Mouse (Mus musculus): ENCODE results near the gene Olfr763.
"Not testable (repeated sequence)": the region's sequence is repeated elsewhere in the genome, so short reads cannot be mapped to it uniquely, and the experiment has no call there.

Gene Olfr763

GRCm38 (mm10) chr10:129010288-129010841, at the start of gene Olfr763:
Olfr763 (plus strand) TSS chr10:129010791.
- no peak for DNase-seq

DNA sequence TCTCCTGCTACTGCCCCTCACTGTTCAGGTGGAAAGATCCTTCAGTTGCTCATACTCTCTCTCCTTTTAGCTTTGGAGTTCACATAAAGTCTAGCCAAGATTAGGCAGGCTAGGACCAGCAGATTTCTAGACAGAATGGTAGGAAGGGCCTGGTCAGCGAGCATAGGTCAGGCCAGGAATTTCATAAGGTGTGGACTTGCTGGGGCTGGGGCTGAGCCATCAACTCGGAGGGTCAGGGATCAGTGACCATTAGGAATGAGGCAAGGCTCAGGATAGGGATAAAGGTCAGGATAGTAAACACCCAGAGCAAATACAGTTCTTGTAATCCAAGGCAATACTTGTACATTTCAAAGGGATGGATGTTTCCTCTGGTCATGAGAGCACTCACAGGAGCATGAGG, 45.6 kb upstream of the Olfr763 start:
- DNase-seq = peak; percentile 57

DNA sequence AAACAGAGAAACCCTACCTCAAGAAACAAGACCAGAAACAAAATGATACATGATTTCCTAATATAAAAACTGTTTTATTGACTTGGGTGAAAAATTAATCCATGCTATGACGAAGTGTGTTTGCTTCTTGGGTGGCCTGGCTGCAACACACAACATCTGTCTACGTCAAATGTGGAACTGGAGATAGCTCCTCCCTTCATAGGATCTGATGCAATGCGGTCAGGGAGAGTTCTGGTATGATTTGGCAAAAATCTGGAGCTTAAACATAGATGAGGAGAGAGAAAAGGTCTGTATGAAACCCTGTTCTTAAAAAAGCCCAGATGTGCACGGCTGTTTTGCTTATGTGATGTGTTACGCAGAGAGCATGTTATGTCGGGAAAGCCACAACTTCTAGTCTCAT, 44.7 kb upstream of the Olfr763 start:
- no peak for DNase-seq

GRCm38 (mm10) chr10:128968341-128968749, 42.2 kb upstream of the Olfr763 start:
- DNase-seq = no peak

DNA sequence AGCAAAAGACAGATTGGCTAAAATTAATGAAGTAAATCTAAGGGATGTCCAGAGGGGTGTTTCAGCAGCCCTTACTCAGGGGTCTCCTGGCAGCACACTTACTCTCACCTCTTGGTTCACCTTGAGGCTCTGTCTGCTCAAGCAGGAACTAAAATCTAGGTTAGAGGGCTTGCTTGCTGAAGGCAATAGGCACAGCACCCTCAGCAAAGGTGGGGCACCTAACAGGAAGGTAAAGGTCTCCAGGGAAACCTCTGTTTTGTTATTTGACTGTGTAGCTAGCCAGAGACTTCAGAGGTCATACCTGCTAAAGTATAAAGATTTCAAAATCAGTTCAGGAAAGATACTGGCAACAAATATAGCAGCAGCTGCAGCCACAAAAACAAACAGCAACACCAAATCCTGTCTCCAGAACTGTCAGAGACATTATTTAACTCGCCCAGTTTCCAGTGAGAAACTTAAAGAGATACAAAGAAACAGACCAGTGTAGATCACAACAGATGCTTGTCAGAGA, 39.8 kb upstream of the Olfr763 start:
- DNase-seq = no peak

DNA sequence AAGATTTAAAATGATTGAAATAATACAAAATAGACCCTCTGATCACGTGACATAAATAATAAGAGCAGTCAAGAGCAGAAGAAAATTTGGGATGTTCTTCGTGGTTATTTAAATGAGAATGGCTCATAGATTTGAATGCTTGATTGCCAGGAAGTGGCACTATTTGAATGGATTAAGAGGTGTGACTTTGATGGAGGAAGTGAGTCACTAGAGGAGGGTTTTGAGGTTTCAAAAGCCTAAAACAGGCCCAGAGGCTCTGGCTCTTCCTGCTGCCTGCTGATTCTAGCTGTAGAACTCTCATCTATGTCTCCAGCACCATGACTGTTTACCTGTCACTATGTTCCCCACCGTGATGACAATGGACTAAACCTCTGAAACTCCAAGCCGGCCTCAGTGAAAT, 37.8 kb upstream of the Olfr763 start:
- DNase-seq = no peak

- DNase-seq = no peak
Measured at GRCm38 (mm10) chr10:128976395-128976794, 34.2 kb upstream of the Olfr763 start.

GRCm38 (mm10) chr10:128977522-128978114, 33.0 kb upstream of the Olfr763 start:
- peak; percentile 68 for DNase-seq

GRCm38 (mm10) chr10:128980644-128981365, 29.8 kb upstream of the Olfr763 start:
- no peak for DNase-seq

GRCm38 (mm10) chr10:128989131-128989530, 21.5 kb upstream of the Olfr763 start, which contains the start of gene Olfr9:
Olfr9 (plus strand) TSS chr10:128989431.
- not testable (repeated sequence) for DNase-seq

GRCm38 (mm10) chr10:128990129-128990850, 20.3 kb upstream of the Olfr763 start:
- DNase-seq = not testable (repeated sequence)

DNA sequence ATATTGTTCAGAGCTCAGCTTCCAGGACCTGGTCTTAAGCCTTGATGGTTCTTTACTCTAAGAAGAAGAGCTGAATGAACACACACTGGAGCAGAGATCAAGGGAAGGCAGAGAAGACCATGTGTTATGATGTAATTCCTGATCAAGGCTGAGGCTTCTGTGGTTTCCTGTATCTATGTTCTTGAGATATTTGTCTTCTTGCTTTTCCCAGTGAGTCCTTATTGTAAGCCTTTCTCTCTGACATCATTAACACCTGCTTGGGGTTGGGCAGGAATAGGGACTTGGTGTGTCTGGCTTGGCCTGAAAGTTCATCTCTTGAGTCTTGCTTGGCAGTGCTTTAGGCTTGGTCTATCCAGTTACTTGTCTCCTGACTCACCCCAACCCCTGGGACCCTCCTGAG, 19.6 kb upstream of the Olfr763 start:
- no peak for DNase-seq

- no peak for DNase-seq
Measured at GRCm38 (mm10) chr10:128995796-128996195, 14.8 kb upstream of the Olfr763 start.

DNA sequence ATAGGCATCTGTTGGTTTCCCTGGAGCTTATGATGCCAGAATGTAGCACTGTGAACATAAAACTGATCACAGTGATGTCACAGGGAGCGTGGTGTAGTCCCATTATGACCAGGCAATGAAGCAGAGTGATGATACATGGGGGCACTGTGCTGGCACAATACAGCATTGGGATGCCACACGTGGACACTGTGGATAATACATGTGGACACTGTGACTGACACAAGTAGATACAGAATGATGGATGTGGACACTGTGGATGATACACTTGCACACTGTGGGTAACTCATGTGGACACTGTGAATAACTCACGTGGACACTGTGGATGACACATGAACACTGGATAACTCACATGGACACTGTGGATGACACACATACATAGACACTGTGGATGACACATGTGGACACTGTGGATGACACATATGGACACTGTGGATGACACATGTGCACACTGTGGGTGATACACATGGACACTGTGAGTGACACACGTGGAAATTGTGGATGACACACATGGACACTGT, 14.0 kb upstream of the Olfr763 start:
- DNase-seq = no peak

DNA sequence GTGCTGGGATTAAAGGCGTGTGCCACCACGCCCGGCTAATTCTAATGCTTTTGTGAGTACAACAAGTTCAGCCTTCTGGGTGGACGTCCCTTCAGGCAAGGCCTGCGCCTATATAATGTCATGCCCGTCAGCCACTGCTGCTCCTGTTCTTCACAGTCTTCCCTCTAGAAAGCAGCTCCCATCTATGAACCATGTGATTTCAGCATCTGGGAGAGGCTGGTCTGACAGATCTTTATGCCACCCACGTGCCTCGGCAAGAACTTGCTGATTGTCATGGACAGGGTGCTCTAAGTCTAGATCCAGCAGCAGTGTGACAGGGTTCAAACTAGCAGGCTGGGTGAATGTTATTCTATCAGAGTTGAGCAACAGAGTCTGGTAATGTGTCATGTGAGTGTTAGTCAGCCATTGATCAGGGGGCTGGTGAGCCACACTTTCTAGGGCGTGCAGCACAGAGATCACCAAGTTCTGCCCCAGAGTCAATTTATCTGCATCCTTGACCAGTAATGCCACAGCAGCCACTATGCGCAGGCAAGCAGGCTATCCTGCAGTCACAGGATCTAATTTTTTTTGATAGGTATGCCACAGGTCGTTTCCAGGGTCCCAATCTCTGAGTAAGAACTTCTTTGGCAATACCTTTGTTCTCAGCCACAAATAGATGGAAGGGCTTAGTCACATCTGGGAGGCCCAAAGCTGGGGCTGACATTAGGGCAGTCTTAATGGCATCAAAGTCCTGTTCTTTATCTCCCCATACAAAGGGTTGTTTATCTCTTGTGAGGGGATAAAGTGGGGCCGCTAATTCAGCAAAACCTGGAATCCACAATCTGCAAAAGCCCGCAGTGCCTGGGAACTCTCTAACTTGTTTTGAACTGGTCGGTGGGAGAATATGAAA, 6.3 kb upstream of the Olfr763 start:
- no peak for DNase-seq

DNA sequence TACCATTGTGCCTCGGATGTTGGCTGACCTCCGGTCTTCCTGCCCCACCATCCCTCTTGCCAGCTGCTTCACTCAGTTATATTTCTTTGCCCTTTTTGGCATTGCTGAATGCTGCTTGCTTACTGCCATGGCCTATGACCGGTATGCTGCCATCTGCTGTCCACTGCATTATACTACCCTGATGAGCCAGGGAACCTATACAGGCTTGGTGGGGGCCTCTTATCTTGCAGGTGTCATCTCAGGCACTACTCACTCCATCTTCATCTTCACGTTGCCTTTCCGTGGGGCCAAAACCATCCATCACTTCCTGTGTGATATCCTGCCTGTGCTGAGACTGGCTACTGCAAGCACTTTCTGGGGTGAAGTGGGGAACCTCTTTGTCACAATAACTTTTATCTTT, 920 bp downstream of the Olfr763 start:
- DNase-seq = not testable (repeated sequence)

DNA sequence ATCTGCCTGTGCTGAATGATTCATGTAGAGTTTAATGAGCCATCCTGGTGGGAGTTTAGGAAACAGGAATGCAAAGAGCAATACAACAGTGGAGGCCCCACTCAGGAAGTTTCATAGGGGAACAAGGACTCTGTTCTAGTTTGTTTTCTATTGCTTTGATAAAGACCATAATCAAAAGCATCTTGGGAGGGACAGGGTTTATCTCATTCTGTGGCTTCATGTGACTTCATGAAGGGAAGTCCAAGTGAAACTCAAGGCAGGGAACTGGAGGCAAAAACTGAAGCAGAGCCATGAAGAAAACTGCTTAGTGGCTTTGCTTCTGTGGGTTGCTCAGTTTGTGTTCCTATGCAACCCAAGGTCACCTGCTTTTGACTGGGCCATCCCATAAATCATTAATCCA, 3.9 kb downstream of the Olfr763 start:
- no peak for DNase-seq

- DNase-seq = no peak
Measured at GRCm38 (mm10) chr10:129023319-129023718, 12.7 kb downstream of the Olfr763 start.

DNA sequence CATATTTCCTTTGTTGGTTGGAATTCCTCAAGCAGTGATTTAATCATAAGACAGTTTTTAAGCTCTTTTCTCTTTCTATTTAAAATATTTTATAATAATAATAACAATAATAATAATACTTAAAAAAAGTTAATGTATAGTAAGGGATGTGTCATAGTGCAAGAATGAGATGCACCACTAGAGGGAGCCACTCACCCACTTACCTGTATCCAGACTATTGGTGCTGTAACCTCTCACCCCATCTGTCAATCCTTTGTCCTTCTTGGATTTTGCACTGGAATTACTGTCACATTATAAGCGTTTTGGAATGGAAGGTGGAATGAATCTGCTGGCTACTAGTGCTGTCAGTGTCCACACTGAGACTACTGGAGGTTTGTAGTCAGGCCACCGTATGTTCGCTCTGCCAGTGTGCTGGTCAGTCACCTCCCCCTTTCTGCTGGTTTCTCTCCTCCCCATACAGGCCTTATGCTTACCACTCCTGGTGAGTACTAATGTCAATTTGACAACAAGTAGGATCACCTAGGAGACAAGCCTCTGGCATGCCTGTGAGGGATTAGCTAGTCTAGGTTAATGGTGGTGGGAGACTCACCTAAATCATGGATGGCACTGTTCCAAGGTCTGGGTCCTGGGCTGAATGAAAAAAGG, 15.5 kb downstream of the Olfr763 start:
- peak; percentile 60 for DNase-seq

GRCm38 (mm10) chr10:129028343-129028742, 17.8 kb downstream of the Olfr763 start:
- DNase-seq = no peak

GRCm38 (mm10) chr10:129039796-129040195, 29.2 kb downstream of the Olfr763 start, which contains the start of gene Olfr764-ps1:
Olfr764-ps1 (minus strand) TSS chr10:129039896.
- no peak for DNase-seq

All from kidney, postnatal 10 days (tissue).